In genomic region chr10:41288771-41289415, GRCm38 (mm10) we compare ENCODE assay signal across 8 mouse cellular contexts. TPM values are rescaled to one million over a fixed set of nuclear protein-coding genes. Genes with fewer than 3 reads are reported as not detected.
DNase-seq lines count a peak whose midpoint lies in the region; TF ChIP-seq lines count a peak whose summit lies in the region.

No protein-coding gene starts in this region.

- H3K4me3 ChIP-seq in left cerebral cortex, adult 2 months: 0 out of 2 replicates have a peak overlapping the region, but pooled peaks have one; percentile 22
- peak overlapping the region; percentile 55 for H3K4me3 ChIP-seq in megakaryocyte, embryonic 14.5 days (replicated peaks)

- peak; percentile 97 for TF ChIP-seq CTCF in left cerebral cortex, adult 2 months (IDR thresholded peaks at IDR 0.05)

- H3K9me3 ChIP-seq in megakaryocyte, embryonic 14.5 days: no peaks in the 10 kb centered on the region

- no peaks in the 10 kb centered on the region for H3K27me3 ChIP-seq in megakaryocyte, embryonic 14.5 days (replicated peaks)

- DNase-seq in T-cell, adult 2 months (ENCODE audit: low spot score): peak; percentile 75
- DNase-seq in cerebellum, postnatal 4 days (ENCODE audit: low spot score in 2 of 2): peak; percentile 91 to 94
- DNase-seq in gastrocnemius, adult 8-10 months (ENCODE audit: low spot score in 2 of 2): peak; percentile 41 to 58
- DNase-seq in hindlimb bud, embryonic 11.5 days (ENCODE audit: extremely low spot score, low read depth, low spot score): peak; percentile 94
- peak; percentile 83 to 90 for DNase-seq in left cerebral cortex, adult 2 months (ENCODE audit: extremely low spot score in 1 of 2, low spot score in 2 of 2)
- DNase-seq in right cerebral cortex, adult 2 months (ENCODE audit: low spot score in 2 of 2): peak; percentile 92 to 95
- DNase-seq in urinary bladder, postnatal 10 days (ENCODE audit: low spot score): peak; percentile 33

- H3K36me3 ChIP-seq in megakaryocyte, embryonic 14.5 days (replicated peaks; ENCODE audit: low read length): peaks cover 14% of the 10 kb centered on the region

- H3K27ac ChIP-seq in left cerebral cortex, adult 2 months: peak overlapping the region; percentile 12

- intact Hi-C loops in left cerebral cortex, adult 2 months (cut with DNase I): loop anchor here (2.0 to 5.0 kb wide), 2 partner anchors 284 to 642 kb away; no protein-coding TSS in a partner anchor

- H3K4me1 ChIP-seq in megakaryocyte, embryonic 14.5 days: peaks cover 23% of the 10 kb centered on the region

RNA-seq across cellular contexts. Expression of gene Fig4, which starts 14.2 kb away (rescaled TPM):
- total RNA-seq in gastrocnemius, adult 8-10 months (2022): 1 to 10 TPM; 6.8 to 7.8 (median 7.0) TPM
- total RNA-seq in left cerebral cortex, adult 2 months (2021): 10 to 100 TPM; 25.2 to 25.6 TPM
- 1.5 TPM in 1 of 2 replicates, not detected in the other for polyA plus RNA-seq in megakaryocyte, embryonic 14.5 days (2012; ENCODE audit: insufficient read depth, low replicate concordance)

RNA-seq across cellular contexts. Expression of gene Ak9, which starts 14.9 kb away (rescaled TPM):
- not detected for total RNA-seq in gastrocnemius, adult 8-10 months (2022)
- total RNA-seq in left cerebral cortex, adult 2 months (2021): under 1 TPM; 0.05 to 0.07 TPM
- polyA plus RNA-seq in megakaryocyte, embryonic 14.5 days (2012; ENCODE audit: insufficient read depth, low replicate concordance): not detected in 2 replicates

Comparison
In these comparisons a context has a peak if more than half of its experiments do, and no peak if none do; other contexts are left out.
1. Peak in every context shown above with its lines: DNase-seq, H3K4me3 ChIP-seq and H3K27ac ChIP-seq.
2. DNase-seq: peak in every context shown above with its lines; median percentile 94 in hindlimb bud, embryonic 11.5 days; 94 in right cerebral cortex, adult 2 months; 92 in cerebellum, postnatal 4 days; 86 in left cerebral cortex, adult 2 months; 75 in T-cell, adult 2 months; 50 in gastrocnemius, adult 8-10 months; 33 in urinary bladder, postnatal 10 days.